Mouse (Mus musculus): ENCODE data around the gene Taar7d. TPM values are rescaled to one million over a fixed set of nuclear protein-coding genes. Genes with fewer than 3 reads are reported as not detected.

The Taar7d gene
- not detected in 2 replicates for polyA plus RNA-seq (2016; fragmentation: Nextera tagmentation; extraction: Ambion mirVana)

GRCm38 (mm10) chr10:24026922-24027321 lies at the start of gene Taar7d:
Gene Taar7d, plus strand, starts transcription at chr10:24027222.
- H3K9ac ChIP-seq (replicated peaks) = no peak within 1 kb of the TSS
- no peaks in the 10 kb centered on the region for H3K4me1 ChIP-seq
- no peaks in the 10 kb centered on the region for H3K36me3 ChIP-seq
- H3K27me3 ChIP-seq = no peaks in the 10 kb centered on the region
- H3K4me2 ChIP-seq (replicated peaks) = no peak within 1 kb of the TSS
- ATAC-seq (ENCODE audit: low FRiP score, low read depth) = no peak
- H3K9me3 ChIP-seq = no peaks in the 10 kb centered on the region
- no peak within 1 kb of the TSS for H3K4me3 ChIP-seq
- H3K27ac ChIP-seq (replicated peaks) = no peak within 1 kb of the TSS

- Histone ChIP-seq H3K4me3 (no peak overlapping the region), H3K9ac (replicated peaks) (no peak overlapping the region), H3K9me3 (no peaks in the 10 kb centered on the region), H3K27ac (replicated peaks) (no peak overlapping the region), H3K36me3 (no peaks in the 10 kb centered on the region), H3K27me3 (no peaks in the 10 kb centered on the region), H3K4me2 (replicated peaks) (no peak overlapping the region), H3K4me1 (no peaks in the 10 kb centered on the region)
- ATAC-seq (ENCODE audit: low FRiP score, low read depth) = no peak
- WGBS = 48% methylated on average over 4 of the region's 4 CpGs
Measured at GRCm38 (mm10) chr10:23977958-23978357, 49.1 kb upstream of the Taar7d start.

GRCm38 (mm10) chr10:23978901-23979705 lies 47.9 kb upstream of the Taar7d start:
- Histone ChIP-seq H3K9me3 (no peaks in the 10 kb centered on the region), H3K9ac (replicated peaks) (no peak overlapping the region), H3K27me3 (no peaks in the 10 kb centered on the region), H3K4me2 (replicated peaks) (no peak overlapping the region), H3K4me1 (no peaks in the 10 kb centered on the region), H3K27ac (replicated peaks) (no peak overlapping the region), H3K4me3 (no peak overlapping the region), H3K36me3 (no peaks in the 10 kb centered on the region)
- ATAC-seq (ENCODE audit: low FRiP score, low read depth) = peak; percentile 77
- 43% methylated on average over 16 of the region's 16 CpGs for WGBS

- H3K9me3 ChIP-seq = no peaks in the 10 kb centered on the region
- H3K9ac ChIP-seq (replicated peaks) = no peak within 1 kb of the TSS
- no peaks in the 10 kb centered on the region for H3K36me3 ChIP-seq
- ATAC-seq (ENCODE audit: low FRiP score, low read depth) = no peak
- WGBS = 78% methylated on average over 8 of the region's 8 CpGs
- H3K27me3 ChIP-seq = no peaks in the 10 kb centered on the region
- H3K4me2 ChIP-seq (replicated peaks) = no peak within 1 kb of the TSS
- no peak within 1 kb of the TSS for H3K27ac ChIP-seq (replicated peaks)
- H3K4me3 ChIP-seq = no peak within 1 kb of the TSS
- no peaks in the 10 kb centered on the region for H3K4me1 ChIP-seq
Measured at GRCm38 (mm10) chr10:23985546-23985945, 41.5 kb upstream of the Taar7d start, which contains the start of gene Taar6. Gene Taar6, minus strand, starts transcription at chr10:23985646.

GRCm38 (mm10) chr10:23986419-23986818 lies 40.6 kb upstream of the Taar7d start:
- no peak overlapping the region for H3K27ac ChIP-seq (replicated peaks)
- H3K36me3 ChIP-seq = no peaks in the 10 kb centered on the region
- H3K9me3 ChIP-seq = no peaks in the 10 kb centered on the region
- H3K4me3 ChIP-seq = no peak overlapping the region
- H3K4me1 ChIP-seq = no peaks in the 10 kb centered on the region
- ATAC-seq (ENCODE audit: low FRiP score, low read depth) = no peak
- H3K4me2 ChIP-seq (replicated peaks) = no peak overlapping the region
- 78% methylated on average over 5 of the region's 5 CpGs for WGBS
- no peaks in the 10 kb centered on the region for H3K27me3 ChIP-seq
- H3K9ac ChIP-seq (replicated peaks) = no peak overlapping the region

- no peaks in the 10 kb centered on the region for H3K9me3 ChIP-seq
- WGBS = 84% methylated on average over 3 of the region's 3 CpGs
- H3K9ac ChIP-seq (replicated peaks) = no peak within 1 kb of the TSS
- H3K27ac ChIP-seq (replicated peaks) = no peak within 1 kb of the TSS
- no peak within 1 kb of the TSS for H3K4me3 ChIP-seq
- no peaks in the 10 kb centered on the region for H3K36me3 ChIP-seq
- no peak for ATAC-seq (ENCODE audit: low FRiP score, low read depth)
- H3K4me2 ChIP-seq (replicated peaks) = no peak within 1 kb of the TSS
- H3K4me1 ChIP-seq = no peaks in the 10 kb centered on the region
- no peaks in the 10 kb centered on the region for H3K27me3 ChIP-seq
Measured at GRCm38 (mm10) chr10:23993381-23993780, 33.6 kb upstream of the Taar7d start, which contains the start of gene Taar7a. Gene Taar7a, minus strand, starts transcription at chr10:23993481.

GRCm38 (mm10) chr10:23999639-24000038 lies 27.4 kb upstream of the Taar7d start, which contains the start of gene Taar7b:
Gene Taar7b, plus strand, starts transcription at chr10:23999939.
- no peak within 1 kb of the TSS for H3K4me3 ChIP-seq
- H3K9me3 ChIP-seq = no peaks in the 10 kb centered on the region
- H3K27ac ChIP-seq (replicated peaks) = no peak within 1 kb of the TSS
- no peak within 1 kb of the TSS for H3K4me2 ChIP-seq (replicated peaks)
- no peaks in the 10 kb centered on the region for H3K27me3 ChIP-seq
- H3K9ac ChIP-seq (replicated peaks) = no peak within 1 kb of the TSS
- no peaks in the 10 kb centered on the region for H3K36me3 ChIP-seq
- H3K4me1 ChIP-seq = no peaks in the 10 kb centered on the region
- ATAC-seq (ENCODE audit: low FRiP score, low read depth) = no peak
- 93% methylated on average over 1 of the region's 1 CpGs for WGBS

GRCm38 (mm10) chr10:24006442-24006841 lies 20.6 kb upstream of the Taar7d start:
- Histone ChIP-seq H3K4me1 (no peaks in the 10 kb centered on the region), H3K4me2 (replicated peaks) (no peak overlapping the region), H3K36me3 (no peaks in the 10 kb centered on the region), H3K27me3 (no peaks in the 10 kb centered on the region), H3K27ac (replicated peaks) (no peak overlapping the region), H3K9me3 (no peaks in the 10 kb centered on the region), H3K9ac (replicated peaks) (no peak overlapping the region), H3K4me3 (no peak overlapping the region)
- WGBS = 85% methylated on average over 1 of the region's 1 CpGs
- no peak for ATAC-seq (ENCODE audit: low FRiP score, low read depth)

- no peak for ATAC-seq (ENCODE audit: low FRiP score, low read depth)
- 68% methylated on average over 2 of the region's 2 CpGs for WGBS
- H3K27me3 ChIP-seq = no peaks in the 10 kb centered on the region
- no peak overlapping the region for H3K9ac ChIP-seq (replicated peaks)
- H3K9me3 ChIP-seq = no peaks in the 10 kb centered on the region
- H3K27ac ChIP-seq (replicated peaks) = no peak overlapping the region
- no peak overlapping the region for H3K4me2 ChIP-seq (replicated peaks)
- no peaks in the 10 kb centered on the region for H3K36me3 ChIP-seq
- no peaks in the 10 kb centered on the region for H3K4me1 ChIP-seq
- H3K4me3 ChIP-seq = no peak overlapping the region
Measured at GRCm38 (mm10) chr10:24007034-24007433, 20.0 kb upstream of the Taar7d start.

GRCm38 (mm10) chr10:24008143-24008542 lies 18.9 kb upstream of the Taar7d start:
- no peak for ATAC-seq (ENCODE audit: low FRiP score, low read depth)
- H3K27ac ChIP-seq (replicated peaks) = no peak overlapping the region
- H3K4me2 ChIP-seq (replicated peaks) = no peak overlapping the region
- no peaks in the 10 kb centered on the region for H3K4me1 ChIP-seq
- no peaks in the 10 kb centered on the region for H3K27me3 ChIP-seq
- no peaks in the 10 kb centered on the region for H3K36me3 ChIP-seq
- 90% methylated on average over 1 of the region's 1 CpGs for WGBS
- no peak overlapping the region for H3K9ac ChIP-seq (replicated peaks)
- H3K9me3 ChIP-seq = no peaks in the 10 kb centered on the region
- H3K4me3 ChIP-seq = no peak overlapping the region

- no peaks in the 10 kb centered on the region for H3K4me1 ChIP-seq
- H3K36me3 ChIP-seq = no peaks in the 10 kb centered on the region
- H3K9ac ChIP-seq (replicated peaks) = no peak overlapping the region
- H3K27ac ChIP-seq (replicated peaks) = no peak overlapping the region
- no peaks in the 10 kb centered on the region for H3K9me3 ChIP-seq
- H3K27me3 ChIP-seq = no peaks in the 10 kb centered on the region
- no peak for ATAC-seq (ENCODE audit: low FRiP score, low read depth)
- no peak overlapping the region for H3K4me2 ChIP-seq (replicated peaks)
- H3K4me3 ChIP-seq = no peak overlapping the region
Measured at GRCm38 (mm10) chr10:24031347-24031746, 4.3 kb downstream of the Taar7d start.

GRCm38 (mm10) chr10:24037314-24037713 lies 10.3 kb downstream of the Taar7d start, which contains the start of gene Taar7e:
Gene Taar7e, plus strand, starts transcription at chr10:24037614.
- Histone ChIP-seq H3K36me3 (no peaks in the 10 kb centered on the region), H3K4me2 (replicated peaks) (no peak within 1 kb of the TSS), H3K4me3 (no peak within 1 kb of the TSS), H3K27me3 (no peaks in the 10 kb centered on the region), H3K9ac (replicated peaks) (no peak within 1 kb of the TSS), H3K9me3 (no peaks in the 10 kb centered on the region), H3K27ac (replicated peaks) (no peak within 1 kb of the TSS), H3K4me1 (no peaks in the 10 kb centered on the region)
- no peak for ATAC-seq (ENCODE audit: low FRiP score, low read depth)
- 87% methylated on average over 2 of the region's 2 CpGs for WGBS
